Mouse (Mus musculus): ENCODE data around the gene Tmbim7. TPM values are rescaled to one million over a fixed set of nuclear protein-coding genes. Genes with fewer than 3 reads are reported as not detected.

Tmbim7 gene
- polyA plus RNA-seq, 1 experiment from 2014 or later: not detected

GRCm38 (mm10) chr5:3657085-3657484 lies 6.1 kb downstream of the Tmbim7 start, which contains the start of gene Gatad1:
TSS of gene Gatad1 (minus strand) at chr5:3657185.
- H3K9me3 ChIP-seq (ENCODE audit: control insufficient read depth, low read length): 0 out of 2 replicates have a peak, but pooled peaks cover 3% of the 10 kb centered on the region
- H3K9ac ChIP-seq (ENCODE audit: low read length): no peak within 1 kb of the TSS
- no peak within 1 kb of the TSS for H3K27ac ChIP-seq (replicated peaks in 1 of 2; ENCODE audit: control insufficient read depth in 1 of 2, insufficient read depth in 1 of 2, low read depth in 2 of 2, low read length in 2 of 2)
- no peaks in the 10 kb centered on the region for H3K36me3 ChIP-seq (ENCODE audit: control insufficient read depth, insufficient read depth, low read length)
- ATAC-seq (ENCODE audit: insufficient number of reproducible peaks, insufficient read depth, low FRiP score, low read depth): no peak
- no peaks in the 10 kb centered on the region for H3K27me3 ChIP-seq (ENCODE audit: control insufficient read depth, insufficient read depth, low read length)
- no peak within 1 kb of the TSS for H3K4me2 ChIP-seq (ENCODE audit: low read length)
- WGBS: 70% methylated on average over 5 of the region's 5 CpGs
- H3K4me3 ChIP-seq (ENCODE audit: control insufficient read depth in 1 of 2, insufficient read depth in 1 of 2, low read depth in 1 of 2, low read length in 2 of 2): no peak within 1 kb of the TSS
- no peaks in the 10 kb centered on the region for H3K4me1 ChIP-seq (ENCODE audit: control insufficient read depth in 2 of 2, insufficient read depth in 2 of 2, low read length in 2 of 2)

GRCm38 (mm10) chr5:3665225-3665624 lies 14.2 kb downstream of the Tmbim7 start:
- Histone ChIP-seq H3K4me3 (ENCODE audit: control insufficient read depth in 1 of 2, insufficient read depth in 1 of 2, low read depth in 1 of 2, low read length in 2 of 2) (no peak overlapping the region), H3K27me3 (ENCODE audit: control insufficient read depth, insufficient read depth, low read length) (no peaks in the 10 kb centered on the region), H3K9ac (ENCODE audit: low read length) (no peak overlapping the region), H3K4me1 (ENCODE audit: control insufficient read depth in 2 of 2, insufficient read depth in 2 of 2, low read length in 2 of 2) (no peaks in the 10 kb centered on the region), H3K36me3 (ENCODE audit: control insufficient read depth, insufficient read depth, low read length) (no peaks in the 10 kb centered on the region), H3K4me2 (ENCODE audit: low read length) (no peak overlapping the region), H3K9me3 (ENCODE audit: control insufficient read depth, low read length) (no peaks in the 10 kb centered on the region), H3K27ac (replicated peaks in 1 of 2; ENCODE audit: control insufficient read depth in 1 of 2, insufficient read depth in 1 of 2, low read depth in 2 of 2, low read length in 2 of 2) (no peak overlapping the region)
- no peak for ATAC-seq (ENCODE audit: insufficient number of reproducible peaks, insufficient read depth, low FRiP score, low read depth)
- 93% methylated on average over 2 of the region's 2 CpGs for WGBS

- no peaks in the 10 kb centered on the region for H3K4me1 ChIP-seq (ENCODE audit: control insufficient read depth in 2 of 2, insufficient read depth in 2 of 2, low read length in 2 of 2)
- no peak for ATAC-seq (ENCODE audit: insufficient number of reproducible peaks, insufficient read depth, low FRiP score, low read depth)
- no peak overlapping the region for H3K9ac ChIP-seq (ENCODE audit: low read length)
- no peak overlapping the region for H3K4me3 ChIP-seq (ENCODE audit: control insufficient read depth in 1 of 2, insufficient read depth in 1 of 2, low read depth in 1 of 2, low read length in 2 of 2)
- H3K9me3 ChIP-seq (ENCODE audit: control insufficient read depth, low read length): no peaks in the 10 kb centered on the region
- no peak overlapping the region for H3K4me2 ChIP-seq (ENCODE audit: low read length)
- no peak overlapping the region for H3K27ac ChIP-seq (replicated peaks in 1 of 2; ENCODE audit: control insufficient read depth in 1 of 2, insufficient read depth in 1 of 2, low read depth in 2 of 2, low read length in 2 of 2)
- H3K36me3 ChIP-seq (ENCODE audit: control insufficient read depth, insufficient read depth, low read length): no peaks in the 10 kb centered on the region
- WGBS: 81% methylated on average over 12 of the region's 12 CpGs
- no peaks in the 10 kb centered on the region for H3K27me3 ChIP-seq (ENCODE audit: control insufficient read depth, insufficient read depth, low read length)
Measured at GRCm38 (mm10) chr5:3666585-3666984, 15.6 kb downstream of the Tmbim7 start.

GRCm38 (mm10) chr5:3669938-3670554 lies 19.1 kb downstream of the Tmbim7 start:
- Histone ChIP-seq H3K4me2 (ENCODE audit: low read length) (no peak overlapping the region), H3K36me3 (ENCODE audit: control insufficient read depth, insufficient read depth, low read length) (no peaks in the 10 kb centered on the region), H3K9me3 (ENCODE audit: control insufficient read depth, low read length) (no peaks in the 10 kb centered on the region), H3K4me1 (ENCODE audit: control insufficient read depth in 2 of 2, insufficient read depth in 2 of 2, low read length in 2 of 2) (no peaks in the 10 kb centered on the region), H3K27ac (replicated peaks in 1 of 2; ENCODE audit: control insufficient read depth in 1 of 2, insufficient read depth in 1 of 2, low read depth in 2 of 2, low read length in 2 of 2) (no peak overlapping the region), H3K4me3 (ENCODE audit: control insufficient read depth in 1 of 2, insufficient read depth in 1 of 2, low read depth in 1 of 2, low read length in 2 of 2) (no peak overlapping the region), H3K27me3 (ENCODE audit: control insufficient read depth, insufficient read depth, low read length) (no peaks in the 10 kb centered on the region), H3K9ac (ENCODE audit: low read length) (no peak overlapping the region)
- no peak for ATAC-seq (ENCODE audit: insufficient number of reproducible peaks, insufficient read depth, low FRiP score, low read depth)
- WGBS: 86% methylated on average over 6 of the region's 6 CpGs

GRCm38 (mm10) chr5:3688298-3688697 lies 37.3 kb downstream of the Tmbim7 start:
- no peak for ATAC-seq (ENCODE audit: insufficient number of reproducible peaks, insufficient read depth, low FRiP score, low read depth)

GRCm38 (mm10) chr5:3691283-3691682 lies 40.3 kb downstream of the Tmbim7 start:
- no peak for ATAC-seq (ENCODE audit: insufficient number of reproducible peaks, insufficient read depth, low FRiP score, low read depth)
- WGBS: 96% methylated on average over 3 of the region's 3 CpGs

More at GRCm38 (mm10) chr5:3688298-3688697, 37.3 kb downstream of the Tmbim7 start:
- H3K4me1 ChIP-seq (ENCODE audit: control insufficient read depth in 2 of 2, insufficient read depth in 2 of 2, low read length in 2 of 2): no peaks in the 10 kb centered on the region
- no peaks in the 10 kb centered on the region for H3K9me3 ChIP-seq (ENCODE audit: control insufficient read depth, low read length)
- H3K27ac ChIP-seq (replicated peaks in 1 of 2; ENCODE audit: control insufficient read depth in 1 of 2, insufficient read depth in 1 of 2, low read depth in 2 of 2, low read length in 2 of 2): no peak overlapping the region
- H3K4me2 ChIP-seq (ENCODE audit: low read length): no peak overlapping the region
- 88% methylated on average over 8 of the region's 8 CpGs for WGBS
- peaks cover 38% of the 10 kb centered on the region for H3K36me3 ChIP-seq (ENCODE audit: control insufficient read depth, insufficient read depth, low read length)
- no peaks in the 10 kb centered on the region for H3K27me3 ChIP-seq (ENCODE audit: control insufficient read depth, insufficient read depth, low read length)
- no peak overlapping the region for H3K9ac ChIP-seq (ENCODE audit: low read length)
- no peak overlapping the region for H3K4me3 ChIP-seq (ENCODE audit: control insufficient read depth in 1 of 2, insufficient read depth in 1 of 2, low read depth in 1 of 2, low read length in 2 of 2)

GRCm38 (mm10) chr5:3692956-3693355 lies 42.0 kb downstream of the Tmbim7 start:
- H3K27ac ChIP-seq (replicated peaks in 1 of 2; ENCODE audit: control insufficient read depth in 1 of 2, insufficient read depth in 1 of 2, low read depth in 2 of 2, low read length in 2 of 2): no peak overlapping the region
- peaks cover 61% of the 10 kb centered on the region for H3K36me3 ChIP-seq (ENCODE audit: control insufficient read depth, insufficient read depth, low read length)

More at GRCm38 (mm10) chr5:3691283-3691682, 40.3 kb downstream of the Tmbim7 start:
- no peak overlapping the region for H3K4me2 ChIP-seq (ENCODE audit: low read length)
- peaks cover 56% of the 10 kb centered on the region for H3K36me3 ChIP-seq (ENCODE audit: control insufficient read depth, insufficient read depth, low read length)
- H3K9me3 ChIP-seq (ENCODE audit: control insufficient read depth, low read length): no peaks in the 10 kb centered on the region
- H3K27me3 ChIP-seq (ENCODE audit: control insufficient read depth, insufficient read depth, low read length): no peaks in the 10 kb centered on the region
- no peak overlapping the region for H3K9ac ChIP-seq (ENCODE audit: low read length)
- H3K27ac ChIP-seq (replicated peaks in 1 of 2; ENCODE audit: control insufficient read depth in 1 of 2, insufficient read depth in 1 of 2, low read depth in 2 of 2, low read length in 2 of 2): no peak overlapping the region
- no peak overlapping the region for H3K4me3 ChIP-seq (ENCODE audit: control insufficient read depth in 1 of 2, insufficient read depth in 1 of 2, low read depth in 1 of 2, low read length in 2 of 2)
- no peaks in the 10 kb centered on the region for H3K4me1 ChIP-seq (ENCODE audit: control insufficient read depth in 2 of 2, insufficient read depth in 2 of 2, low read length in 2 of 2)

GRCm38 (mm10) chr5:3695191-3695590 lies 44.2 kb downstream of the Tmbim7 start:
- Histone ChIP-seq H3K9ac (ENCODE audit: low read length) (no peak overlapping the region), H3K27me3 (ENCODE audit: control insufficient read depth, insufficient read depth, low read length) (no peaks in the 10 kb centered on the region), H3K36me3 (ENCODE audit: control insufficient read depth, insufficient read depth, low read length) (peaks cover 63% of the 10 kb centered on the region), H3K4me1 (ENCODE audit: control insufficient read depth in 2 of 2, insufficient read depth in 2 of 2, low read length in 2 of 2) (no peaks in the 10 kb centered on the region), H3K4me3 (ENCODE audit: control insufficient read depth in 1 of 2, insufficient read depth in 1 of 2, low read depth in 1 of 2, low read length in 2 of 2) (no peak overlapping the region), H3K4me2 (ENCODE audit: low read length) (no peak overlapping the region), H3K9me3 (ENCODE audit: control insufficient read depth, low read length) (no peaks in the 10 kb centered on the region), H3K27ac (replicated peaks in 1 of 2; ENCODE audit: control insufficient read depth in 1 of 2, insufficient read depth in 1 of 2, low read depth in 2 of 2, low read length in 2 of 2) (no peak overlapping the region)
- ATAC-seq (ENCODE audit: insufficient number of reproducible peaks, insufficient read depth, low FRiP score, low read depth): no peak
- WGBS: 72% methylated on average over 4 of the region's 4 CpGs

More at GRCm38 (mm10) chr5:3692956-3693355, 42.0 kb downstream of the Tmbim7 start:
- Histone ChIP-seq H3K4me2 (ENCODE audit: low read length) (no peak overlapping the region), H3K4me1 (ENCODE audit: control insufficient read depth in 2 of 2, insufficient read depth in 2 of 2, low read length in 2 of 2) (no peaks in the 10 kb centered on the region), H3K27me3 (ENCODE audit: control insufficient read depth, insufficient read depth, low read length) (no peaks in the 10 kb centered on the region), H3K9ac (ENCODE audit: low read length) (no peak overlapping the region), H3K4me3 (ENCODE audit: control insufficient read depth in 1 of 2, insufficient read depth in 1 of 2, low read depth in 1 of 2, low read length in 2 of 2) (no peak overlapping the region), H3K9me3 (ENCODE audit: control insufficient read depth, low read length) (no peaks in the 10 kb centered on the region)
- WGBS: 88% methylated on average over 9 of the region's 9 CpGs
- no peak for ATAC-seq (ENCODE audit: insufficient number of reproducible peaks, insufficient read depth, low FRiP score, low read depth)
